Mouse (Mus musculus): ENCODE data around the gene Nenf.
A peak's percentile ranks its signal among the peaks of the same experiment; 100 is the strongest.

The Nenf gene

GRCm38 (mm10) chr1:191317591-191318196 lies at the start of gene Nenf:
TSS of gene Nenf (minus strand) at chr1:191318194.
- DNase-seq (ENCODE audit: low spot score), result peak; percentile 80

GRCm38 (mm10) chr1:191364477-191364876 lies 46.5 kb upstream of the Nenf start:
- peak; percentile 71 for DNase-seq (ENCODE audit: low spot score)

- no peak for DNase-seq (ENCODE audit: low spot score)
These were observed 44.4 kb upstream of the Nenf start for GRCm38 (mm10) chr1:191362412-191362811.

- no peak for DNase-seq (ENCODE audit: low spot score)
These were observed 41.5 kb upstream of the Nenf start for GRCm38 (mm10) chr1:191359478-191359877.

- no peak for DNase-seq (ENCODE audit: low spot score)
These were observed 38.9 kb upstream of the Nenf start for GRCm38 (mm10) chr1:191356936-191357335.

GRCm38 (mm10) chr1:191353836-191354235 lies 35.8 kb upstream of the Nenf start:
- no peak for DNase-seq (ENCODE audit: low spot score)

- no peak for DNase-seq (ENCODE audit: low spot score)
These were observed 34.9 kb upstream of the Nenf start for GRCm38 (mm10) chr1:191352786-191353488.

GRCm38 (mm10) chr1:191350355-191350754 lies 32.4 kb upstream of the Nenf start:
- no peak for DNase-seq (ENCODE audit: low spot score)

- no peak for DNase-seq (ENCODE audit: low spot score)
These were observed 31.6 kb upstream of the Nenf start for GRCm38 (mm10) chr1:191349486-191350037.

- no peak for DNase-seq (ENCODE audit: low spot score)
These were observed 31.0 kb upstream of the Nenf start for GRCm38 (mm10) chr1:191348996-191349395.

- no peak for DNase-seq (ENCODE audit: low spot score)
These were observed 30.6 kb upstream of the Nenf start for GRCm38 (mm10) chr1:191348592-191348991.

GRCm38 (mm10) chr1:191347602-191348001 lies 29.6 kb upstream of the Nenf start:
- DNase-seq (ENCODE audit: low spot score), result no peak

- DNase-seq (ENCODE audit: low spot score), result no peak
These were observed 22.5 kb upstream of the Nenf start for GRCm38 (mm10) chr1:191340530-191340929.

GRCm38 (mm10) chr1:191339876-191340275 lies 21.9 kb upstream of the Nenf start:
- DNase-seq (ENCODE audit: low spot score), result no peak

- DNase-seq (ENCODE audit: low spot score), result no peak
These were observed 16.5 kb upstream of the Nenf start for GRCm38 (mm10) chr1:191334500-191334899.

- no peak for DNase-seq (ENCODE audit: low spot score)
These were observed 12.4 kb upstream of the Nenf start for GRCm38 (mm10) chr1:191330356-191330755.

GRCm38 (mm10) chr1:191328019-191328441 lies 10.0 kb upstream of the Nenf start:
- DNase-seq (ENCODE audit: low spot score), result no peak

- no peak for DNase-seq (ENCODE audit: low spot score)
These were observed 9.3 kb upstream of the Nenf start for GRCm38 (mm10) chr1:191327258-191327657.

- peak; percentile 71 for DNase-seq (ENCODE audit: low spot score)
These were observed 8.4 kb upstream of the Nenf start for GRCm38 (mm10) chr1:191326233-191326882.

- DNase-seq (ENCODE audit: low spot score), result peak; percentile 97
These were observed 7.8 kb upstream of the Nenf start, which contains the start of gene Tmem206 for GRCm38 (mm10) chr1:191325726-191326232. TSS of gene Tmem206 (plus strand) at chr1:191325912.

GRCm38 (mm10) chr1:191324733-191325590 lies 7.0 kb upstream of the Nenf start:
- DNase-seq (ENCODE audit: low spot score), result no peak

- DNase-seq (ENCODE audit: low spot score), result no peak
These were observed 5.4 kb upstream of the Nenf start for GRCm38 (mm10) chr1:191323381-191323780.

All from T-cell, adult 2 months (primary cell).